27 mouse cellular contexts compared by ENCODE assay signal in the genomic region with DNA sequence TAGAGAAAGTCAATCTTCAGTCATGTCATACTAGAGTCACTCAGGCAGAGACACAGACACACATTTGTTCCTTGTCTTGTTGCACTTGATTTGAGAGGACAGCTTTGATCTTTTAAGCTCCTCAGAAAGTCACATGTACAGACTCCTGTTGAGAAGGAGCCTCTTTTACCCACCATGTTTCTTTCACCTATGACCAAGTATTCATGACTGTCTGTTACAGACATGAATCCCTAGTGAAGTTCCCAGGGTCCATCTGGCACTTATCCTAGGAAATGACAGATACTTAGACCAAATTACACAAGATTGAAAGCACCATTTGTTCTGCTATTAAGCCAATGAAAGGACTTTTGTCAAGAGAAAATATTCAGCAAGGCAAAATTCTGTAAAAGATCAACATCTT.
A peak's percentile ranks its signal among the peaks of the same experiment; 100 is the strongest.
DNase-seq lines count a peak whose midpoint lies in the region; ATAC-seq and TF ChIP-seq lines count a peak whose summit lies in the region.
"Had no signal": no experiment of that assay in that cellular context is flagged by ENCODE, and none has a peak within 500 bp of the region (broad histone marks: within the 10 kb centered on the region; RNA-seq: fewer than 3 reads in every experiment).

No protein-coding gene starts in this region.

- H3K27ac ChIP-seq in hindbrain, embryonic 14.5 days: no peak overlapping the region
- H3K27ac ChIP-seq in hindbrain, embryonic 12.5 days: no peak overlapping the region
- H3K27ac ChIP-seq: hindbrain, embryonic 15.5 days; limb, embryonic 13.5 days; liver, embryonic 13.5 days; midbrain, embryonic 13.5 days had no signal

- H3K4me2 ChIP-seq in hindbrain, embryonic 14.5 days (replicated peaks): no peak overlapping the region
- no peak overlapping the region for H3K4me2 ChIP-seq in hindbrain, embryonic 12.5 days (replicated peaks)
- H3K4me2 ChIP-seq: heart, embryonic 12.5 days; hindbrain, embryonic 15.5 days; limb, embryonic 13.5 days; liver, embryonic 13.5 days; midbrain, embryonic 13.5 days had no signal

- H3K27me3 ChIP-seq in hindbrain, embryonic 14.5 days (ENCODE audit: control insufficient read depth, insufficient read depth, low read length): no peaks in the 10 kb centered on the region
- no peaks in the 10 kb centered on the region for H3K27me3 ChIP-seq in hindbrain, embryonic 12.5 days
- H3K27me3 ChIP-seq: heart, embryonic 12.5 days; hindbrain, embryonic 15.5 days; limb, embryonic 13.5 days; liver, embryonic 13.5 days; midbrain, embryonic 13.5 days had no signal

- no peak overlapping the region for H3K9ac ChIP-seq in hindbrain, embryonic 14.5 days
- H3K9ac ChIP-seq in hindbrain, embryonic 12.5 days: no peak overlapping the region
- H3K9ac ChIP-seq: heart, embryonic 12.5 days; hindbrain, embryonic 15.5 days; limb, embryonic 13.5 days; liver, embryonic 13.5 days; midbrain, embryonic 13.5 days had no signal

- H3K36me3 ChIP-seq in hindbrain, embryonic 14.5 days (replicated peaks; ENCODE audit: control insufficient read depth, insufficient read depth): no peaks in the 10 kb centered on the region
- no peaks in the 10 kb centered on the region for H3K36me3 ChIP-seq in hindbrain, embryonic 12.5 days
- H3K36me3 ChIP-seq: heart, embryonic 12.5 days; hindbrain, embryonic 15.5 days; limb, embryonic 13.5 days; liver, embryonic 13.5 days; midbrain, embryonic 13.5 days had no signal

- H3K4me3 ChIP-seq in hindbrain, embryonic 14.5 days (replicated peaks; ENCODE audit: low read length): no peak overlapping the region
- H3K4me3 ChIP-seq in hindbrain, embryonic 12.5 days: no peak overlapping the region
- H3K4me3 ChIP-seq: erythroblast, embryonic 14.5 days; heart, embryonic 12.5 days; hindbrain, embryonic 15.5 days; limb, embryonic 13.5 days; liver, embryonic 13.5 days; midbrain, embryonic 13.5 days had no signal

- peak; percentile 17; the same call in 1 of the 2 replicates for ATAC-seq in hindbrain, embryonic 14.5 days (ENCODE audit: low FRiP score)
- ATAC-seq in hindbrain, embryonic 12.5 days (ENCODE audit: low FRiP score): no peak
- ATAC-seq in erythroid progenitor cell, adult 5-6 weeks (replicated peaks; ENCODE audit: low FRiP score, poor library complexity, severe bottlenecking): no peak
- ATAC-seq: CD4-positive, CD25-positive, alpha-beta regulatory T cell, adult 4 months; intestine, embryonic 16.5 days; midbrain, embryonic 13.5 days had no signal

- TF ChIP-seq POLR2A in brain, embryonic 14.5 days (IDR thresholded peaks at IDR 0.05; ENCODE audit: borderline replicate concordance, extremely low read depth, insufficient read depth, insufficient read length, poor library complexity, severe bottlenecking): no peak

- no peaks in the 10 kb centered on the region for H3K9me3 ChIP-seq in hindbrain, embryonic 14.5 days (ENCODE audit: control insufficient read depth, low read length)
- no peaks in the 10 kb centered on the region for H3K9me3 ChIP-seq in hindbrain, embryonic 12.5 days (replicated peaks)
- H3K9me3 ChIP-seq: heart, embryonic 12.5 days; hindbrain, embryonic 15.5 days; limb, embryonic 13.5 days; liver, embryonic 13.5 days; midbrain, embryonic 13.5 days had no signal

- no peak for TF ChIP-seq CTCF in brain, embryonic 14.5 days (IDR thresholded peaks at IDR 0.05; ENCODE audit: borderline replicate concordance, extremely low read depth, insufficient read depth, insufficient read length)

- H3K4me1 ChIP-seq in hindbrain, embryonic 14.5 days (replicated peaks; ENCODE audit: control insufficient read depth, insufficient read depth, low read length): no peaks in the 10 kb centered on the region
- H3K4me1 ChIP-seq in hindbrain, embryonic 12.5 days: no peaks in the 10 kb centered on the region
- H3K4me1 ChIP-seq: heart, embryonic 12.5 days; hindbrain, embryonic 15.5 days; limb, embryonic 13.5 days; liver, embryonic 13.5 days; midbrain, embryonic 13.5 days had no signal

- peak; percentile 2 for DNase-seq in embryo, embryonic 11 days
- no peak for DNase-seq in embryo, embryonic 9.5 days (ENCODE audit: extremely low spot score)
- peak; percentile 27 for DNase-seq in hindbrain, embryonic 14.5 days (ENCODE audit: low spot score)
- peak; percentile 74 for DNase-seq in brain, embryonic 14.5 days (ENCODE audit: low read depth)
- peak; percentile 1 for DNase-seq in mesoderm, embryonic 11.5 days (ENCODE audit: low read depth, low spot score)
- DNase-seq: cerebellum, adult 11-12 months; cerebellum, postnatal 25 days; gastrocnemius, postnatal 14 days; heart, adult 18-20 months; heart, postnatal 10 days; kidney, adult 9 months; kidney, postnatal 14 days; layer of hippocampus, postnatal 36 days; liver, embryonic 13.5 days; lung, adult 2 months; lung, postnatal 14 days; right cerebral cortex, postnatal 25 days; spleen, adult 18-20 months had no signal
